Mouse (Mus musculus) right cerebral cortex, postnatal 25 days (tissue): ENCODE data around the gene Tekt1.
A peak's percentile ranks its signal among the peaks of the same experiment; 100 is the strongest.

Experiments
- DNase-seq: peaks from one replicate; pipeline ENCODE4 v3.0.0; 2022

Tekt1 gene

GRCm38 (mm10) chr11:72362347-72362741 lies at the start of gene Tekt1:
Gene Tekt1, minus strand, starts transcription at chr11:72362442.
- no peak for DNase-seq

- no peak for DNase-seq
Measured at GRCm38 (mm10) chr11:72411945-72412344, 49.7 kb upstream of the Tekt1 start.

GRCm38 (mm10) chr11:72411093-72411921 lies 49.1 kb upstream of the Tekt1 start, which contains the start of gene Smtnl2:
Gene Smtnl2, minus strand, starts transcription at chr11:72411713.
- peak; percentile 32 for DNase-seq

- DNase-seq = no peak
Measured at GRCm38 (mm10) chr11:72410521-72411092, 48.4 kb upstream of the Tekt1 start.

- no peak for DNase-seq
Measured at GRCm38 (mm10) chr11:72409649-72410385, 47.6 kb upstream of the Tekt1 start.

GRCm38 (mm10) chr11:72408451-72409170 lies 46.4 kb upstream of the Tekt1 start:
- no peak for DNase-seq

GRCm38 (mm10) chr11:72407574-72407973 lies 45.3 kb upstream of the Tekt1 start:
- no peak for DNase-seq

- no peak for DNase-seq
Measured at GRCm38 (mm10) chr11:72407081-72407480, 44.8 kb upstream of the Tekt1 start.

GRCm38 (mm10) chr11:72406079-72406675 lies 43.9 kb upstream of the Tekt1 start:
- DNase-seq = no peak

- DNase-seq = no peak
Measured at GRCm38 (mm10) chr11:72405532-72405931, 43.3 kb upstream of the Tekt1 start.

- DNase-seq = no peak
Measured at GRCm38 (mm10) chr11:72402969-72403368, 40.7 kb upstream of the Tekt1 start.

- no peak for DNase-seq
Measured at GRCm38 (mm10) chr11:72402017-72402416, 39.8 kb upstream of the Tekt1 start.

- no peak for DNase-seq
Measured at GRCm38 (mm10) chr11:72401068-72401467, 38.8 kb upstream of the Tekt1 start.

GRCm38 (mm10) chr11:72397811-72398525 lies 35.7 kb upstream of the Tekt1 start:
- DNase-seq = no peak

- DNase-seq = no peak
Measured at GRCm38 (mm10) chr11:72397072-72397471, 34.8 kb upstream of the Tekt1 start.

- DNase-seq = no peak
Measured at GRCm38 (mm10) chr11:72396621-72397020, 34.4 kb upstream of the Tekt1 start.

- no peak for DNase-seq
Measured at GRCm38 (mm10) chr11:72395652-72396051, 33.4 kb upstream of the Tekt1 start.

GRCm38 (mm10) chr11:72394694-72395093 lies 32.5 kb upstream of the Tekt1 start:
- no peak for DNase-seq

- DNase-seq = no peak
Measured at GRCm38 (mm10) chr11:72393669-72394068, 31.4 kb upstream of the Tekt1 start.

- DNase-seq = no peak
Measured at GRCm38 (mm10) chr11:72393243-72393642, 31.0 kb upstream of the Tekt1 start.

- no peak for DNase-seq
Measured at GRCm38 (mm10) chr11:72391181-72391580, 28.9 kb upstream of the Tekt1 start.
